Mouse (Mus musculus) spleen, postnatal 14 days (tissue): ENCODE measurements around the gene Mpig6b.

Experiments
- DNase-seq, 2 experiments: peaks; one replicate each; pipeline ENCODE4 v3.0.0; 2021 to 2022; ENCODE audit warnings: low spot score in 2 of 2

Gene Mpig6b

GRCm38 (mm10) chr17:35016791-35017705 is 48.9 kb downstream of the Mpig6b start:
- DNase-seq: no peak

DNA sequence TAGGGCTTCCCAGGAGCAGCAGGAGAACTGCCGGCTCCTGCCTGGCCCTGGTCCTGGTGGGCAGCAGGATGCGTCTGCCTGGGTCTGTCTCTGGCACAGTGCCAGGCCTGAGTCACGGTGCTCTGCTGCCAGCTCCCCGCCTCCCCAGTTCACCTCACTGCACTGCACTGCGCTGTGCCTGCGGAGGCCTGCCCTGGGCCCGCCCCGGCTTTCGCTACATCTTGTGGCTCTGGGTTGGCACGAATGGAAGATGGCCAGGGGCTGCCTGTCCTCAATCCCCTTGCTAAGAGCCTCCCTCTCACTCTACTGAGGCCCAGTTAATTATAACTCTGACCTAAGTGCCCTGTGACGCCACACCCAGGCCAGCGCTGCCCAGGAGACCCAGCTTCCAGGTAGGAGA is 49.6 kb downstream of the Mpig6b start, which contains the start of gene Vwa7:
Gene Vwa7, plus strand, starts transcription at position 204 of the 400 bp plus-strand sequence.
- DNase-seq: no peak

DNA sequence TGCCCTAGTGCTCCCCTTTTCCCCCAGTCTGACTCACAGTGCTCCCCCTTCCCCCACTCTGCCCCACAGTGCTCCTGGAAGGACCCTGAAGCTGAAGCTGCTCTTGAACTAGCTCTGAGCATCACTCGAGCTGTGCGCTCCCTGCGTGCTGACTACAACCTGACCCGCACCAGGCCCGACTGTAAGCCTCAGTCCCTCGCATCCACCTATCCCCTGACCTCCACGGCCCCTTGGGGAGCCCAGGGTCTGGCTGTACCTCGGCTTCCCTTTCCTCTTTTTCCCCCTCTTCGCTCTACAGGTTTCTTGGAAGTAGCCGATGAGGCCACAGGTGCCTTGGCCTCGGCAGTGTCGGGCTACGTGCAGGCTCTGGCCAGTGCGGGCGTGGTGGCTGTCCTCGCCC is 50.7 kb downstream of the Mpig6b start:
- DNase-seq: no peak

DNA sequence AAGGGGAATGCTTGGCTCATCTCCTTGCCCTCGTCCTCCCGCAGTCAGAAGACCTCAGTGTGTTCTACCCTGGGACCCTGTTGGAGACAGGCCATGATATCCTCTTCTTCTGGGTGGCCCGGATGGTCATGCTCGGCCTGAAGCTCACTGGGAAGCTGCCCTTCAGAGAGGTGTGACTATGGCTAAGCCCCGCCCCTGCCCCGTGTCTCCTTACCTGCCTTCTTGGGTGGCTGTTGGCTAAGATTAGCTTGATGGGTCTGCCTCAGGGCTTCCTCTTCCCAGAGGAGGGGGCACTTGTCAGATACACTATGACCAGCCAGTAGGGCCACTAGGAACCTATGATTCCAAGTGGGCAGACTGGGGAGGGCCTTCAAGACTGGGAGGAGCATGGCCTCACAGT is 52.8 kb downstream of the Mpig6b start:
- no peak for DNase-seq
